ENCODE assay signal across 11 mouse cellular contexts in the genomic region with DNA sequence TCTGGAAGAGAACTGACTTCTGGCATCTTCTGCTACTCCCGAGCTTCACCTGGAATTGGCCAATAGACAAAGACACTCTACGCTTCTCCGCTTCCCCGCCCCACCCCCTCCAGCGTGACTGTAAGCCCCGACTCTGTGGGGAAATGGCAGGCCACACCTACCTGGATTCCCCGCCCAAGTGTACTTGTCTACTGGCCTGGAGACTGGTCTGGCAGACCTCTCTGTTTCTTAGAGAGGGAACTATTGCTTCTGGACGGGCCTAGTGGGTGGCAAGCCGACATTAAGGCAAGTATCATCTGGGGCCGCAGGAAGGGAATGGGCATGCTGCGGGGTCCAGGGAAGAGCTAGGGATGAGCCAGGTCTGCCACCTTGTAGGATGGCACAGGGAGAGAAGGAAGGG. TPM values are rescaled to one million over a fixed set of nuclear protein-coding genes. Genes with fewer than 3 reads are reported as not detected.
DNase-seq lines count a peak whose midpoint lies in the region; ATAC-seq and TF ChIP-seq lines count a peak whose summit lies in the region.
"Had no signal": no experiment of that assay in that cellular context is flagged by ENCODE, and none has a peak within 500 bp of the region (broad histone marks: within the 10 kb centered on the region; RNA-seq: fewer than 3 reads in every experiment).

A gene (plus strand): TSS at position 214 of the 400 bp plus-strand sequence.

- H3K27ac ChIP-seq in heart, embryonic 10.5 days = no peak within 1 kb of the TSS
- H3K27ac ChIP-seq in ES-Bruce4 (ENCODE audit: insufficient read depth, low read length) = no peak within 1 kb of the TSS
- no peak within 1 kb of the TSS for H3K27ac ChIP-seq in lung, embryonic 15.5 days
- H3K27ac ChIP-seq in hindbrain, postnatal 0 days = no peak within 1 kb of the TSS
- H3K27ac ChIP-seq: embryonic facial prominence, embryonic 15.5 days had no signal

- H3K36me3 ChIP-seq in heart, embryonic 10.5 days = no peaks in the 10 kb centered on the region
- no peaks in the 10 kb centered on the region for H3K36me3 ChIP-seq in ES-Bruce4 (ENCODE audit: control insufficient read depth, insufficient read depth, low read length, poor library complexity, severe bottlenecking)
- no peaks in the 10 kb centered on the region for H3K36me3 ChIP-seq in lung, embryonic 15.5 days
- H3K36me3 ChIP-seq in hindbrain, postnatal 0 days (ENCODE audit: insufficient read depth, low read length) = no peaks in the 10 kb centered on the region
- H3K36me3 ChIP-seq: embryonic facial prominence, embryonic 15.5 days had no signal

- H3K4me1 ChIP-seq in heart, embryonic 10.5 days = peaks cover 26% of the 10 kb centered on the region
- peaks cover 4% of the 10 kb centered on the region for H3K4me1 ChIP-seq in ES-Bruce4 (ENCODE audit: control insufficient read depth, insufficient read depth, low read length)
- H3K4me1 ChIP-seq in lung, embryonic 15.5 days = peaks cover 3% of the 10 kb centered on the region; the same call in 1 of the 2 replicates
- no peaks in the 10 kb centered on the region for H3K4me1 ChIP-seq in hindbrain, postnatal 0 days (ENCODE audit: insufficient read depth, low read length)
- H3K4me1 ChIP-seq: embryonic facial prominence, embryonic 15.5 days had no signal

- peak within 1 kb of the TSS; percentile 34; the same call in 1 of the 2 replicates for H3K4me3 ChIP-seq in heart, embryonic 10.5 days
- H3K4me3 ChIP-seq in ES-Bruce4 (ENCODE audit: low read depth, low read length) = peak within 1 kb of the TSS; percentile 53
- peak within 1 kb of the TSS; percentile 16 for H3K4me3 ChIP-seq in lung, embryonic 15.5 days
- no peak within 1 kb of the TSS for H3K4me3 ChIP-seq in hindbrain, postnatal 0 days (ENCODE audit: low read length)
- H3K4me3 ChIP-seq: embryonic facial prominence, embryonic 15.5 days had no signal

- 0 out of 2 replicates have a peak, but pooled peaks have one; percentile 19 for TF ChIP-seq EP300 in ES-Bruce4 (IDR thresholded peaks at IDR 0.05; ENCODE audit: insufficient read depth, low read depth, low read length)

- peaks cover 10% of the 10 kb centered on the region; the same call in 1 of the 2 replicates for H3K27me3 ChIP-seq in heart, embryonic 10.5 days (ENCODE audit: insufficient read depth, poor library complexity, severe bottlenecking)
- no peaks in the 10 kb centered on the region for H3K27me3 ChIP-seq in ES-Bruce4 (ENCODE audit: control insufficient read depth, insufficient read depth, low read length, poor library complexity, severe bottlenecking)
- no peaks in the 10 kb centered on the region for H3K27me3 ChIP-seq in lung, embryonic 15.5 days
- no peaks in the 10 kb centered on the region for H3K27me3 ChIP-seq in hindbrain, postnatal 0 days (ENCODE audit: insufficient read depth, low read length)
- H3K27me3 ChIP-seq: embryonic facial prominence, embryonic 15.5 days had no signal

- H3K4me2 ChIP-seq in lung, embryonic 15.5 days = peak within 1 kb of the TSS; percentile 33
- no peak within 1 kb of the TSS for H3K4me2 ChIP-seq in hindbrain, postnatal 0 days (ENCODE audit: low read depth, low read length)
- H3K4me2 ChIP-seq: embryonic facial prominence, embryonic 15.5 days had no signal

- H3K9me3 ChIP-seq in heart, embryonic 10.5 days = no peaks in the 10 kb centered on the region
- H3K9me3 ChIP-seq in ES-Bruce4 (replicated peaks; ENCODE audit: control insufficient read depth, insufficient read depth, low read length, poor library complexity, severe bottlenecking) = no peaks in the 10 kb centered on the region
- no peaks in the 10 kb centered on the region for H3K9me3 ChIP-seq in lung, embryonic 15.5 days
- H3K9me3 ChIP-seq in hindbrain, postnatal 0 days (ENCODE audit: low read length) = no peaks in the 10 kb centered on the region
- H3K9me3 ChIP-seq: embryonic facial prominence, embryonic 15.5 days had no signal

- H3K9ac ChIP-seq in ES-Bruce4 (ENCODE audit: low read depth, poor library complexity, severe bottlenecking) = no peak within 1 kb of the TSS; the same call in 1 of the 2 replicates
- H3K9ac ChIP-seq in lung, embryonic 15.5 days = 0 out of 2 replicates have a peak within 1 kb of the TSS, but pooled peaks have one; percentile 13
- no peak within 1 kb of the TSS for H3K9ac ChIP-seq in hindbrain, postnatal 0 days (replicated peaks; ENCODE audit: low read length)
- H3K9ac ChIP-seq: embryonic facial prominence, embryonic 15.5 days had no signal

- 54% methylated on average over 11 of the region's 11 CpGs for WGBS in heart, embryonic 10.5 days
- 39% methylated on average over 11 of the region's 11 CpGs for WGBS in lung, embryonic 15.5 days
- WGBS in hindbrain, postnatal 0 days = 66% methylated on average over 11 of the region's 11 CpGs

- no peak for ATAC-seq in inflammation-experienced regulatory T-cells, adult 6 months
- peak; percentile 58; the same call in 1 of the 2 replicates for ATAC-seq in lung, embryonic 15.5 days (ENCODE audit: borderline replicate concordance, extremely low read depth, low FRiP score, low TSS enrichment)
- no peak for ATAC-seq in hindbrain, postnatal 0 days

- TF ChIP-seq CTCF in ES-Bruce4 (IDR thresholded peaks at IDR 0.05; ENCODE audit: low read depth, low read length) = no peak
- TF ChIP-seq CTCF in hindbrain, postnatal 0 days (IDR thresholded peaks at IDR 0.05; ENCODE audit: low read depth) = no peak

- no peak for DNase-seq in heart, embryonic 10.5 days (ENCODE audit: low spot score)
- DNase-seq in heart, adult 11 months = no peak
- no peak for DNase-seq in T-cell, adult 2 months (ENCODE audit: low spot score)
- no peak for DNase-seq in hindbrain, postnatal 0 days (ENCODE audit: low spot score)
- DNase-seq in spleen, adult 12 weeks (ENCODE audit: low spot score) = no peak
- DNase-seq: gastrocnemius, postnatal 36 days; kidney, adult 18-20 months had no signal

- no peak for TF ChIP-seq POLR2A in ES-Bruce4 (IDR thresholded peaks at IDR 0.05; ENCODE audit: insufficient read depth, low read length)

RNA-seq across cellular contexts. Expression of the gene that starts here (rescaled TPM):
- polyA plus RNA-seq in heart, embryonic 10.5 days (2016; fragmentation: Nextera tagmentation; extraction: Ambion mirVana) = 0.20 and 0.26 TPM in 2 replicates
- 0.90 and 1.4 TPM in 2 replicates for polyA plus RNA-seq in ES-Bruce4 (2011; ENCODE audit: insufficient read depth, insufficient read length, low read depth, missing spikeins)
- 10 to 100 TPM; 16.0 to 23.9 (median 16.7) TPM for polyA plus RNA-seq in inflammation-experienced regulatory T-cells, adult 6 months (2017; shearing (Covaris generic))
- 2.0 and 2.4 TPM in 2 replicates for polyA plus RNA-seq in lung, embryonic 15.5 days (2015; fragmentation: Nextera tagmentation; extraction: Ambion mirVana)
- 0.26 TPM in 1 of 2 replicates, not detected in the other for total RNA-seq in hindbrain, postnatal 0 days (2014; rRNA removed)
- 0.13 and 0.32 TPM in 2 replicates for polyA plus RNA-seq in hindbrain, postnatal 0 days (2015; fragmentation: Nextera tagmentation; extraction: Ambion mirVana)
- total RNA-seq: gastrocnemius, postnatal 36 days had no signal
- polyA plus RNA-seq: embryonic facial prominence, embryonic 15.5 days had no signal
